Mouse (Mus musculus) induced T-regulatory cell, adult 2 months (primary cell): ENCODE data around the gene Carm1.
"Not testable (repeated sequence)": the region's sequence is repeated elsewhere in the genome, so short reads cannot be mapped to it uniquely, and the experiment has no call there.

ENCODE experiments used
- DNase-seq: peaks from one replicate; pipeline ENCODE4 v3.0.0-alpha.2; 2012; ENCODE audit warnings: low read depth

Carm1 gene

GRCm38 (mm10) chr9:21575253-21575652, 28.6 kb downstream of the Carm1 start:
- DNase-seq = no peak

GRCm38 (mm10) chr9:21576286-21576685, 29.6 kb downstream of the Carm1 start:
- no peak for DNase-seq

DNA sequence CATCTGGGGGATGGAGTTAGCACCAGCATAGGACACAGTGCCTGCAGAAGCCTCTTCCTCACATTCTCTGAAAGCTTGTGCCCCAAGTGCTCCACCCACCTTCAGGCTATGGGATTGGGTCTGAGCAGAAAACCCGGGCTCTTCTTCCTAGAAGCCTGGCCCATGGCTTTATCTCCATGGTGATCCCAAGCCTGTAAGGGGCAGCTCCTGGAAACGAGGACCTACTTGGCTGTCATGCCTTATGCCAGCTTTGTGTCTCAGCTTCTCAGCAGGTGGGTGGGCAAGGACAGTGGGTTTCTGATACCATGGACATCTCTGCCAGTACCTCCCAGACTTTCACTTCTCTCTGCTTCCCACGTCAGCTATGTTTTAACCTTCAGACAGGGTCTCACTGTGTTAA, 31.5 kb downstream of the Carm1 start:
- DNase-seq = no peak

DNA sequence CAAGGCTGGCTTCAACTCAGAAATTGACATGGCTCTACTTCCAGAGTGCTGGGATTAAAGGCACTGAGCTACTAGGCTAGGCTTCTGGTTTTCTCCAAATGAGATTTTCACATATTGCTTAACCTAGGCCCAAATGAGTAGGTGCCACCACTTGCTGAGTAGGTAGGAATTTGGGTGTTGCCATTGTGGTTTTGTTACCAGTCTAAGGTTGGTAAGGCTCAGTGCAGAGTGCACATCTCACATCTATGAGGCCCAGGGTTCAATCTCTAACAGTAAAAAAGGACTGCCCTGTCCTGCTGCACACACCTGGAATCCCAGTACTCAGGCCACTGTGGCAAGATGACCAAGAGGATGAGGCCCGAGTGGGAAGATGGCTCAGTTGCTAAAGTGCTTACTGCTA, 38.7 kb downstream of the Carm1 start:
- DNase-seq = no peak

GRCm38 (mm10) chr9:21587678-21588349, 41.1 kb downstream of the Carm1 start:
- DNase-seq = no peak

GRCm38 (mm10) chr9:21588350-21588749, 41.7 kb downstream of the Carm1 start:
- no peak for DNase-seq

DNA sequence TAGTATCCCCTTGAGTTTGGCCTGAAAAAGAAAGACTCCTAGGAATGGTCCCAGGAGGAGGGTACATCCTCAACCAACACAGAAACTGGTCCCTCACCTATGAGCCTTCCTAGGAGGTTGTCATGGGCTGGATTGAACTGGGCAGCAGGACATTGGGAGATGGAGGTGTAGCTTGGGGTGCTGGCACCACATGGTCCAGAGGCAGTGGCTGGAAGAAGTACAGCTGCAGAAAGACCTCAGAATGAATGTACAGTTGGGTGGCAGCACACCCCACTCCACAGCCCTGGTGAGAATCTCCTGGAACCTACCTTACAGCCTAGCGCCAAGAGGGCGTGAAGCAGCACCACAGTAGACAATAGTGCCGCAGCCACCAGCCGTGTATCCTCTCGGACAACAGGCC, 42.8 kb downstream of the Carm1 start:
- no peak for DNase-seq

- no peak for DNase-seq
Measured at GRCm38 (mm10) chr9:21591127-21591830, 44.6 kb downstream of the Carm1 start.

DNA sequence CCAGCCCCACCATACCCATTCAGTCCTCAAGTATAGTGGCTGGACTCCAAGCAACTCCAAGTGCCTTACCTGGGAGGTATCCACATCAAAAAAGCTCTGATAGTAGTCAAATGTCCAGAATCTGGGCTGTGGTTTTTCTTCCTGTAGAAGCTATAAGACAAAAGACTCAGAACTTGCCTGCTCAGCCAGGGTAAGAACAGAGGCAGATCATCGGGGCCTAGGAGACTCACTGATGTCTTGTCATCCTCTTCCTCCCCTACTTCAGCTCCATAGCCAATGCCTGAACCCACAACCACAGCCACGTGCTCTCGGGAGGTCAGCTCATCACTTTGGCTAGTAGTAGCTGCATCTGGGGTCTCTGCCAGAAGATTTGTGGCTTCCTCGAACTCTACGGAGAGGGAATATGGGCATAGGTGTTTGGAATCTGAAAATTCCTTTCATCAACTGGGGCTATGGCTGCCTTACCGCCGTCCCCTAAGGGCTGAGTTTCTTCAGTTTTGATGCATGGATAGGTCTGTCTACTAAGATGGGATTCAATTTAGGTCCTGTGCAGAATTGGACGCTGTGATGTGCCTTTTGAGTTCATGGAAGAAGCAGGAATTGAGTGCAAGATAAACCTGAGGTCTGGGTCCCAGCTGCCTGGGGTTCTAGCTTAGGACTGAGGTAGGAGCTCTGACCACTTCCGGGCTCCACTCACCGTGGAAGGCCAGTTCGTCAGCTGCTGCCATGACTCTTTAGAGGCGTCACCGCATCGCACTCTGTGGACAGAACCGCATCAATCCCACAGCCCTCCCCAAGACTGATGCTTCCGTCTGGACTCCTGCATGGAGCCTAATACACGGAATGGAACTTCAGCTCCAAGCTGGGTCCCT, 45.4 kb downstream of the Carm1 start:
- DNase-seq = peak; percentile 36

DNA sequence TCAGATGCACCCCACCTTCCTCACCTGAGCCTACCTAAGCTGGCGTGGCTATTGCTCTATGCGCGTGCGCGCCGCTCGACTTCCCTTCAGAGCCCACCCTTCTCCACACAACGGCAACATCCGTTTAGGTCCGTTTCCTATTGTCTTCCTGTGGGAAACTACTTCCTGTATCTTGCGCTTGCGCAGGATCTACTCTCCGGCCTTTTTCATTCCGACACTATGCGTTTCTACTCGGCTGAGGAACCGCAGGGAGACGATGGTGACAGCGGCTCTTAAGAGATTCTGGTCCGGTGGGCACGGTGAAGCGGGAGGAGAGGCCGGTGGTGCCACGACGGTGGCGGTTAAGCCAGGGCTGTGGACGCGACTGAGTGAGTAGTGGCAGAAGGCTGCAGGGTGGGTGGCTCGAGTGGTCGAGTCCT, 46.0 kb downstream of the Carm1 start, which contains the start of the genes Timm29 and Yipf2:
Gene Timm29 (plus strand): TSS at position 20 of the 419 bp plus-strand sequence.
Gene Yipf2 (minus strand): TSS at position 126 of the 419 bp plus-strand sequence.
- DNase-seq = peak; percentile 98

GRCm38 (mm10) chr9:21593122-21593721, 46.5 kb downstream of the Carm1 start:
- DNase-seq = peak; percentile 76

DNA sequence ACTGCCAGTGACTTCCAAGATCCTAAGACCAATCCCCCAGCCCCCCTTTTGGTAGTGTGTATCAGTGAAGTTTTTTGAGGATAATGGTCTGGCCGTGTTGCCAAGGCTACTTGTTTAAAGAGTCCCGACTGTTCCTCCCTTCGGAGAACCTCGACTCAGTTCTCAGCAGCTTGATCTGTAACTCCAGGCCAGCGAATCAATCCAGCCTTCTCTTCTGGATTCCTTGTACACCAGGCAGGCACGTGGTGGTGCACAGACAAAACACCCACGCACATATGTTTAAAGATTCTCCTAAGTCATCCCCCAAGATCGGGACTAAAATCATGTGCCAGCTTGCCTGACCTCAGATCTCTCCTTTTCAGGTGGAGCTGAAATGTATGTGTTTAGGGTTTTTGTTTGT, 47.7 kb downstream of the Carm1 start:
- DNase-seq = not testable (repeated sequence)

- DNase-seq = no peak
Measured at GRCm38 (mm10) chr9:21594838-21595237, 48.1 kb downstream of the Carm1 start.

GRCm38 (mm10) chr9:21598198-21598597, 51.5 kb downstream of the Carm1 start:
- peak; percentile 79 for DNase-seq

- no peak for DNase-seq
Measured at GRCm38 (mm10) chr9:21600186-21600585, 53.5 kb downstream of the Carm1 start.

- peak; percentile 71 for DNase-seq
Measured at GRCm38 (mm10) chr9:21601073-21601472, 54.4 kb downstream of the Carm1 start.

DNA sequence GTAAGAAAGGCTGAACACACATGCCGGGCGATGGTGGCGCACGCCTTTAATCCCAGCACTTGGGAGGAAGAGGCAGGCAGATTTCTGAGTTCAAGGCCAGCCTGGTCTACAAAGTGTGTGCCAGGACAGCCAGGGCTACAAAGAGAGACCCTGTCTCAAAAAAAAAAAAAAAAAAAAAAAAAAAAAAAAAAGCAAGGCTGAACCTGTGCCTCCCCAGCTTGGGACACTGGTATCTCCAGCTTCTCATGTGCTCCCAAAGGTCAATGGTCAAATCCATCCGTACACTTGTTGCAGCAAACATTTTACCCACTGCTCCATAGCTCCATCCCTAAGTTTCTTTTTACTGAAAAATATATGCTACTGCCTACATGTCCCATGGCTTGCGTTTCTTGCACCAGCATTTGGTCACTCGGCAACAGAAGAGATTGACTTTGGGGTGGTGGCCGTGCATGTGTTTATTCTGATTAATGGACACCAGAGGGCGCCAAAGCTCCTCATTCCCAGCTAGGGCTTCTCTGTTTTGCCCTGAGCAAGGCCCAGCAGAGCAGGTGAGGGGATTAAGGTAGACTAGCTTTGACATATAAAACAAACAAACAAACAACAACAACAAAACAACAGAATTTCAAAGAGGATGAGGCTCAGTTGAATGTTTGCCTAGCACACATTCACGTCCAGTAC, 55.2 kb downstream of the Carm1 start:
- peak; percentile 92 for DNase-seq

GRCm38 (mm10) chr9:21604119-21604518, 57.4 kb downstream of the Carm1 start:
- no peak for DNase-seq

GRCm38 (mm10) chr9:21605865-21606264, 59.2 kb downstream of the Carm1 start:
- DNase-seq = no peak

- no peak for DNase-seq
Measured at GRCm38 (mm10) chr9:21606648-21607047, 60.0 kb downstream of the Carm1 start.

- peak; percentile 92 for DNase-seq
Measured at GRCm38 (mm10) chr9:21609861-21610260, 63.2 kb downstream of the Carm1 start.
